In genomic region chr6:148444796-148445195, GRCm38 (mm10) we compare ENCODE assay signal across 8 mouse cellular contexts. TPM values are rescaled to one million over a fixed set of nuclear protein-coding genes. Genes with fewer than 3 reads are reported as not detected.
DNase-seq lines count a peak whose midpoint lies in the region; ATAC-seq lines count a peak whose summit lies in the region.

No protein-coding gene starts in this region.

- no peak overlapping the region for H3K27ac ChIP-seq in lung, embryonic 16.5 days (ENCODE audit: low read length)
- no peak overlapping the region for H3K27ac ChIP-seq in forebrain, embryonic 12.5 days
- H3K27ac ChIP-seq in limb, embryonic 10.5 days: peak overlapping the region; percentile 81; the same call in 1 of the 2 replicates
- peak overlapping the region; percentile 82 for H3K27ac ChIP-seq in neural tube, embryonic 15.5 days (replicated peaks)

- WGBS in lung, embryonic 16.5 days: 3% methylated on average over 9 of the region's 9 CpGs
- 3% methylated on average over 9 of the region's 9 CpGs for WGBS in forebrain, embryonic 12.5 days
- WGBS in limb, embryonic 10.5 days: 4% methylated on average over 9 of the region's 9 CpGs
- WGBS in neural tube, embryonic 15.5 days: 3% methylated on average over 9 of the region's 9 CpGs

- peak overlapping the region; percentile 75 for H3K4me3 ChIP-seq in lung, embryonic 16.5 days (ENCODE audit: low read length)
- H3K4me3 ChIP-seq in forebrain, embryonic 12.5 days (replicated peaks): peak overlapping the region; percentile 72
- H3K4me3 ChIP-seq in limb, embryonic 10.5 days: peak overlapping the region; percentile 81
- H3K4me3 ChIP-seq in neural tube, embryonic 15.5 days (replicated peaks): peak overlapping the region; percentile 81

- peak overlapping the region; percentile 98 for H3K4me2 ChIP-seq in lung, embryonic 16.5 days (ENCODE audit: low read depth, low read length)
- H3K4me2 ChIP-seq in forebrain, embryonic 12.5 days: peak overlapping the region; percentile 95
- H3K4me2 ChIP-seq in neural tube, embryonic 15.5 days: peak overlapping the region; percentile 92

- H3K36me3 ChIP-seq in lung, embryonic 16.5 days (ENCODE audit: control insufficient read depth, insufficient read depth, low read length): no peaks in the 10 kb centered on the region
- no peaks in the 10 kb centered on the region for H3K36me3 ChIP-seq in forebrain, embryonic 12.5 days (replicated peaks)
- H3K36me3 ChIP-seq in limb, embryonic 10.5 days: no peaks in the 10 kb centered on the region
- H3K36me3 ChIP-seq in neural tube, embryonic 15.5 days: no peaks in the 10 kb centered on the region

- peak overlapping the region; percentile 71 for H3K9ac ChIP-seq in lung, embryonic 16.5 days (ENCODE audit: low read length)
- peak overlapping the region; percentile 65 for H3K9ac ChIP-seq in forebrain, embryonic 12.5 days
- peak overlapping the region; percentile 75 for H3K9ac ChIP-seq in neural tube, embryonic 15.5 days (replicated peaks)

- peaks cover 16% of the 10 kb centered on the region for H3K4me1 ChIP-seq in lung, embryonic 16.5 days (replicated peaks; ENCODE audit: control insufficient read depth, insufficient read depth, low read length)
- H3K4me1 ChIP-seq in forebrain, embryonic 12.5 days: peaks cover 19% of the 10 kb centered on the region
- peaks cover 31% of the 10 kb centered on the region for H3K4me1 ChIP-seq in limb, embryonic 10.5 days
- peaks cover 27% of the 10 kb centered on the region for H3K4me1 ChIP-seq in neural tube, embryonic 15.5 days

- no peaks in the 10 kb centered on the region; the same call in 1 of the 2 replicates for H3K9me3 ChIP-seq in lung, embryonic 16.5 days (ENCODE audit: control insufficient read depth, low read length)
- H3K9me3 ChIP-seq in forebrain, embryonic 12.5 days: no peaks in the 10 kb centered on the region
- H3K9me3 ChIP-seq in limb, embryonic 10.5 days (replicated peaks): no peaks in the 10 kb centered on the region
- no peaks in the 10 kb centered on the region for H3K9me3 ChIP-seq in neural tube, embryonic 15.5 days (replicated peaks)

- no peak for ATAC-seq in lung, embryonic 16.5 days (ENCODE audit: low read depth)
- ATAC-seq in forebrain, embryonic 12.5 days (ENCODE audit: low FRiP score): no peak; the same call in 1 of the 2 replicates
- ATAC-seq in neural tube, embryonic 15.5 days (ENCODE audit: low FRiP score): no peak; the same call in 1 of the 2 replicates

- DNase-seq in lung, postnatal 4 days: no peak
- DNase-seq in limb, embryonic 10.5 days (ENCODE audit: low spot score): no peak
- DNase-seq in cerebellum, postnatal 14 days: no peak
- DNase-seq in cerebellum, postnatal 4 days (ENCODE audit: low spot score in 2 of 2): no peak
- no peak for DNase-seq in cerebellum, postnatal 36 days

- peaks cover 25% of the 10 kb centered on the region for H3K27me3 ChIP-seq in lung, embryonic 16.5 days (ENCODE audit: control insufficient read depth, insufficient read depth, low read depth, low read length)
- peaks cover 56% of the 10 kb centered on the region for H3K27me3 ChIP-seq in forebrain, embryonic 12.5 days
- peaks cover 68% of the 10 kb centered on the region for H3K27me3 ChIP-seq in limb, embryonic 10.5 days (ENCODE audit: low read depth, poor library complexity, severe bottlenecking)
- H3K27me3 ChIP-seq in neural tube, embryonic 15.5 days (replicated peaks): no peaks in the 10 kb centered on the region; the same call in 1 of the 2 replicates

RNA-seq across cellular contexts. Expression of gene Tmtc1, which starts 0.6 kb away (rescaled TPM):
- polyA plus RNA-seq in lung, embryonic 16.5 days (2015; fragmentation: Nextera tagmentation; extraction: Ambion mirVana): 1.7 and 1.8 TPM in 2 replicates
- 1.00 and 1.7 TPM in 2 replicates for polyA plus RNA-seq in forebrain, embryonic 12.5 days (2016; fragmentation: Nextera tagmentation; extraction: Ambion mirVana)
- 0.26 and 1.2 TPM in 2 replicates for polyA plus RNA-seq in limb, embryonic 10.5 days (2016; fragmentation: Nextera tagmentation; extraction: Ambion mirVana)
- polyA plus RNA-seq in neural tube, embryonic 15.5 days (2015; fragmentation: Nextera tagmentation; extraction: Ambion mirVana): 3.6 and 3.8 TPM in 2 replicates

Comparison
In these comparisons a context has a peak if more than half of its experiments do, and no peak if none do; other contexts are left out.
1. H3K27ac ChIP-seq: peak in limb, embryonic 10.5 days (single experiment) and neural tube, embryonic 15.5 days (single experiment); none in lung, embryonic 16.5 days (single experiment) and forebrain, embryonic 12.5 days (single experiment).
2. Peak in every context shown above with its lines, with median percentiles within 50 percentile points of each other: H3K4me2 ChIP-seq, H3K4me3 ChIP-seq and H3K9ac ChIP-seq.